Mouse (Mus musculus) heart, postnatal 0 days (tissue): Measurements from ENCODE around the gene Tmem132b.

Source experiments
- CTCF ChIP-seq: IDR thresholded peaks from 2 replicates; pipeline ENCODE4 v1.5.1; 2016; ENCODE audit warnings: antibody characterized with exemption, control low read depth, low read depth
- EP300 ChIP-seq: IDR thresholded peaks from 2 replicates; pipeline ENCODE4 v1.6.1; 2016; ENCODE audit warnings: antibody characterized with exemption, low read depth

- TF ChIP-seq CTCF (no peak), EP300 (no peak)
Observed at GRCm38 (mm10) chr5:125534168-125534610, 2.6 kb downstream of the Tmem132b start.
